Mouse (Mus musculus) ovary, postnatal 14 days (tissue): ENCODE results near the gene Gm21746.
"Not testable (repeated sequence)": the region's sequence is repeated elsewhere in the genome, so short reads cannot be mapped to it uniquely, and the experiment has no call there.

ENCODE experiments used
- DNase-seq: peaks from one replicate; pipeline ENCODE4 v3.0.0; 2022; ENCODE audit warnings: low spot score

Gene Gm21746

DNA sequence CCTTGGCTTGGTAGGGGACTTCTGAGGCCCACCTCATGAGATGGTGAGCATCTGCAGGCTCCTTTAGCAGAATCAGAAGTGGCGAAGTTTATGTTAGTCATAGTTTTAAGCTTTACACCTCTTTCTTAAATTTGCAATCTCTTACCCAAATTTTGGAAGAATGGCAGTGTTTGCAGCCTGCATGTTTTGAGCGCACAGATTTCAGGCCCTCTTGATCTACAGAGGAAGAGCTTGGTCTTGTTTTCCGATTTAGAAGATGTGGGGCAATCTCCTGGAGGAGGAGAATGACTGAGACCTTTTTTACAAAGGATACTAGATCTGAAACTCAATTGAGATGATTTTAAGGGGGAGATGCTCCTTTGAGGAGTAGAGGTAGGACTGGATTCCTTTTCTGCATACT is at the start of gene Gm21746:
Gm21746 (minus strand) TSS at position 101 of the 400 bp plus-strand sequence.
- not testable (repeated sequence) for DNase-seq

DNA sequence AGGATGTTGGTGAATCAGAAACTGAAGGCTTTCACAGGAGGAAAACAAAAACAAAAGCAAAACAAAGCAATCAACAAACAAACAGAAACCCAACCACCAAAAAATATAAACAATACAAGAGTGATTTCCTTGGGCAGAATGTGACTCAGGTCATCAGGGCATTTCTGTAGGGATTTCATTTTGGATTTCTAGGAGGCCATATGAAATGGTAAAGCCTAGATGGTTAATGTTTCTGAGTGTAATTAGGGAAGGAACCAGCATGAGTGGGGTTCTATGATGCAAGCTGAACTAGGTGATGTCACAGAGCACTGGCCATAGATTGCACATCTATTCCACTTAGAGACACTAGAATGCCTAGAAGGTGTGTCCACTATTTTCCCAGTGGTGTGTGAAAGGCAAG is 29.0 kb upstream of the Gm21746 start, which contains the start of gene Gm20873:
Gm20873 (plus strand) TSS at position 301 of the 400 bp plus-strand sequence.
- DNase-seq = not testable (repeated sequence)
